Mouse (Mus musculus) gastrocnemius, postnatal 36 days (tissue): Measurements from ENCODE around the gene Grin2b. TPM values are rescaled to one million over a fixed set of nuclear protein-coding genes. Genes with fewer than 3 reads are reported as not detected.
"Not testable (repeated sequence)": the region's sequence is repeated elsewhere in the genome, so short reads cannot be mapped to it uniquely, and the experiment has no call there.

ENCODE experiments used
- DNase-seq, 2 experiments: peaks; one replicate each; pipeline ENCODE4 v3.0.0; 2022
- intact Hi-C: fragments of 180-260 bp; cut with DNase I; formaldehyde crosslinking; loops from one replicate; pipeline ENCODE4 v1.15.1; 2025
- total RNA-seq, 2 experiments: library from RNA; stranded (reverse); gene quantifications; 2 replicates each; pipeline ENCODE4 v1.2.3; 2021

Gene Grin2b
- total RNA-seq, 2 experiments from 2014 or later = 0.02 to 0.03 TPM

- intact Hi-C loops = loop anchor here (1.0 to 10.0 kb wide), 2 partner anchors 314 to 385 kb away; no protein-coding TSS in a partner anchor
- no peak for DNase-seq
These were observed 344.3 kb downstream of the Grin2b start for GRCm38 (mm10) chr6:135828976-135829375.

GRCm38 (mm10) chr6:135827942-135828341 lies 345.4 kb downstream of the Grin2b start:
- DNase-seq = peak in 1 of 2 experiments; percentile 10
- intact Hi-C loops = loop anchor here (1.0 to 10.0 kb wide), 2 partner anchors 313 to 384 kb away; no protein-coding TSS in a partner anchor

- intact Hi-C loops = loop anchor here (10.0 kb wide), 1 partner anchor 313 kb away; no protein-coding TSS in a partner anchor
- no peak for DNase-seq
These were observed 346.0 kb downstream of the Grin2b start for GRCm38 (mm10) chr6:135827317-135827716.

- DNase-seq = not testable (repeated sequence)
- intact Hi-C loops = loop anchor here (10.0 kb wide), 1 partner anchor 312 kb away; no protein-coding TSS in a partner anchor
These were observed 346.5 kb downstream of the Grin2b start for GRCm38 (mm10) chr6:135826776-135827175.

GRCm38 (mm10) chr6:135817391-135817790 lies 355.9 kb downstream of the Grin2b start:
- intact Hi-C loops = no loop called here
- no peak for DNase-seq

GRCm38 (mm10) chr6:135813755-135814154 lies 359.6 kb downstream of the Grin2b start:
- intact Hi-C loops = no loop called here
- DNase-seq = no peak

- no peak for DNase-seq
- intact Hi-C loops = no loop called here
These were observed 367.9 kb downstream of the Grin2b start for GRCm38 (mm10) chr6:135805436-135805835.

- DNase-seq = no peak
- intact Hi-C loops = no loop called here
These were observed 373.4 kb downstream of the Grin2b start for GRCm38 (mm10) chr6:135799949-135800348.

GRCm38 (mm10) chr6:135798202-135798992 lies 374.9 kb downstream of the Grin2b start:
- no peak for DNase-seq
- intact Hi-C loops = no loop called here

- no peak for DNase-seq
- intact Hi-C loops = no loop called here
These were observed 375.8 kb downstream of the Grin2b start for GRCm38 (mm10) chr6:135797371-135798033.

GRCm38 (mm10) chr6:135796911-135797310 lies 376.4 kb downstream of the Grin2b start:
- no peak for DNase-seq
- intact Hi-C loops = no loop called here

- intact Hi-C loops = no loop called here
- DNase-seq = no peak
These were observed 381.9 kb downstream of the Grin2b start for GRCm38 (mm10) chr6:135791412-135791811.

- intact Hi-C loops = no loop called here
- DNase-seq = no peak
These were observed 383.6 kb downstream of the Grin2b start for GRCm38 (mm10) chr6:135789603-135790170.

GRCm38 (mm10) chr6:135774670-135775069 lies 398.6 kb downstream of the Grin2b start:
- intact Hi-C loops = no loop called here
- no peak for DNase-seq

GRCm38 (mm10) chr6:135767572-135767971 lies 405.7 kb downstream of the Grin2b start:
- intact Hi-C loops = no loop called here
- no peak for DNase-seq

- DNase-seq = no peak
- intact Hi-C loops = no loop called here
These were observed 414.6 kb downstream of the Grin2b start for GRCm38 (mm10) chr6:135758735-135759134.

- intact Hi-C loops = no loop called here
- no peak for DNase-seq
These were observed 417.2 kb downstream of the Grin2b start for GRCm38 (mm10) chr6:135756075-135756474.

- DNase-seq = no peak
These were observed 424.8 kb downstream of the Grin2b start for GRCm38 (mm10) chr6:135748412-135749076.

GRCm38 (mm10) chr6:135745606-135746005 lies 427.7 kb downstream of the Grin2b start:
- intact Hi-C loops = no loop called here
- DNase-seq = no peak

More at GRCm38 (mm10) chr6:135748412-135749076, 424.8 kb downstream of the Grin2b start:
- intact Hi-C loops = no loop called here

- DNase-seq = no peak
- intact Hi-C loops = no loop called here
These were observed 439.0 kb downstream of the Grin2b start for GRCm38 (mm10) chr6:135734227-135734732.
